Mouse (Mus musculus): ENCODE measurements at regions not wholly inside any gene's neighbourhood (a gene's known extent, or its start where the extent isn't known, plus 50 kb on each side); places are given as distances from the start of the nearest gene placed in this dataset.
"Not testable (repeated sequence)": the region's sequence is repeated elsewhere in the genome, so short reads cannot be mapped to it uniquely, and the experiment has no call there.

DNA sequence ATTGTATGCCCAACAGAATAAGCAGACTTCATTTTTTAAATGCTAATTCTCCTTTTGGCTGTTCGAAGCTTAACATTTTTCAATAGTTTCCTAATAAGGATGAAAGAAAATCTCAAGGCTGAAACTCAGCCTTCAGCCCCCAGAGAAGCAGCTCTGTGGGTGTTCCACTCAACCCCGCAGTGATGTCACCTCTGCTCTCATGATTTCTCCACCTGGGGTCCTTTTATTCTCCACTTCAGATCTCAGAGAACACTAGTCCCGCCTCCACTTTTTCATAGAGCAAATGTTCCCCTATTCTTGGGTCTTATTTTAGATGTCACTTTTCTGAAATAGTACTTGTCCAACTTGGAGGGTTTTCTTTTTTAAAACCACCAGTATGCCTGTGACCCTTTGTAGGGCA lies 567.3 kb downstream of the Cntn3 start:
- DNase-seq (ENCODE audit: low spot score in 2 of 2) = peak in 1 of 2 experiments; percentile 11

DNA sequence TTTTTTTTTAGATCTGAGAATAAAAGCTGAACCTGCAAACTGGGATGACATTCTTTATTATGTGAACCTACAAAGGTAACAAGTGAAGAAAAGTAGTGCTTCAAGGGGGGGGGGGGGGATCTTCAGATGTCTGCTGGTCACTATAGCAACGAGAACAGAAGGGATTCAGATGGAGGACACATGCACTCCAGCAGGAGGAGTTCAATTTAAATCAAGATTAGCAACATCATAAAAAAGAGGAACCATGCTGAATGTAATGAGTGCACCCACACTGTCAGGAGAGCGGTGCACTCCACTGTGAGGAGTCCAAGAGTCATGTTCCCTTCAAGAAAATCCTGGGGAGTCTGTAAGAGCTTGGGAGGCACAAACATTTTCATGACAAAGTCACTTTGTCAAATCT lies 574.7 kb downstream of the Cntn3 start:
- DNase-seq (ENCODE audit: low spot score in 2 of 2) = peak; percentile 10 to 11

DNA sequence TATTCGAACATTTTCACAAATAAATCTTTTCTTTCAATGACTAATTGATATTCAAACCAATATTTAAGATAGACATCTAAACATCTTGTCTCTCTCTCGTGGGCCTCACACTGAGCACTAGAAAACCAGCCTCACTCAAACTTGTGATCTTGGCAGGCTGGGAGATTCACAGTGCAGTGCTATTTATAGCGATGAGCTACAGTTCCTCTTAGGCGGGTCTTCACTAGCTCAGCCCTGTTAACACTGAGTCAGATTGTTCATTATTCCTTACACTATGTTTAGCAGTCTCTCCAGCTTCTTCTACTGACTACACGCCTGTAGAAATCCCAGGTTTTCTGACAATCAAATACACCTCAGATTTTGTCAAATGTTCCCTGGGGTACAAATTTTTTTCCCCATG lies 575.3 kb downstream of the Cntn3 start:
- DNase-seq (ENCODE audit: low spot score in 2 of 2) = peak; percentile 6 to 13

DNA sequence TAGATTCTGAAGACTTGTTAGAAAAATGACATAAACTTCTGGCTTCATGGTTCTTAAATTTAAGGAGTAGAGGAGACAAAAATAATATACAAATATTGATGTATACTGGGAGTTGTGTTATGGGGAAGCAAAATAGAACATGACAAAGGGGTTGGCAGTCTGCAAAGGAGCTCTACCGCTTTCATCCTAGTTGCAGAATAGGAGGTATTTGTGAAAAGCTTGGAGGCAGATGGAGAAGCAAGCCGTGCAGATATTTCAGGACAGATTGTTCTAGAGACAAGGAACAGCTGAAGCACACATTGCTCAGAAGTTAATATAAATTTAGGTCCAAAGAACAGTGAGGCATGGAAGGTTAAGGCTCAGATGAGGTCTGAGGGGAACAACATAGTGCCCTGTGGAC lies 580.1 kb downstream of the Cntn3 start:
- peak; percentile 5 to 36 for DNase-seq (ENCODE audit: low spot score in 2 of 2)

DNA sequence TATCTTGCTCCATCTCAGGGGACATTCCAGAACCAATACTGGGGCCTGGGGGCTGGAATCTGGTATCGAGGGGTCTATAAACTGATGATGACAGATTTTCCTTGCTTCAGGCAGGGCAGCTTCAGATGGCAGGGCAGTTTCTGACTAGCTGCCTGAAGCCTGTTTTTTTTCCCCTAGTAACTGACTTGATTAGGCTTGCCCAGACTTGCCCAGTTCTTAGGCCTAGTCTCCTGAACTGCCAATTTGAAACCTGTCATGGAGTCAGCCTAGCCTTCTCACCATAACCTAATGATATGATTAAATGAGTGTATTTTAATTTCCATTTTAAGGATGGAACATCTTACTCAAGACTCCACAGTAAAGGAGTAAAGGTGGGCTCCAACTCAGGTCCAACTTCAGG lies 591.2 kb downstream of the Cntn3 start:
- no peak for DNase-seq (ENCODE audit: low spot score in 2 of 2)

DNA sequence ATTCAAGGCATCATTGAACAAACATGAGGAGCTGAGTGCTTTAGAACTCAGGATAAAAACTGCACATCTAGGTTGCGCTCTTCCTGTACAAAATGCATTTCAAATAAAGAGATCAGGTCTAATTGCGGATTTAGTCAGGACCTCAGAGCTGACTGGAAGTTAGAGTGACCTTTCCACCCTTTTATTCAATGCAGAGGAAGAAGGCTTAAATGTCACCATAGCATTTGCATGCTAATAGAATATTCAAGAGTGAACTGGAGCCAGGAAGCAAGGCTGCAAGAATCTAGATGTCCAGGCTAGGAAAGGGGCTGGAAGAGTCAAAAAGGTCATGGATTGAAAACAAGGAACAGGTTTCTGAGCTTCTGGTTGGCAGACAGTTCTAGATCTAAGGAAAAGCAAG lies 593.7 kb downstream of the Cntn3 start:
- no peak for DNase-seq (ENCODE audit: low spot score in 2 of 2)

DNA sequence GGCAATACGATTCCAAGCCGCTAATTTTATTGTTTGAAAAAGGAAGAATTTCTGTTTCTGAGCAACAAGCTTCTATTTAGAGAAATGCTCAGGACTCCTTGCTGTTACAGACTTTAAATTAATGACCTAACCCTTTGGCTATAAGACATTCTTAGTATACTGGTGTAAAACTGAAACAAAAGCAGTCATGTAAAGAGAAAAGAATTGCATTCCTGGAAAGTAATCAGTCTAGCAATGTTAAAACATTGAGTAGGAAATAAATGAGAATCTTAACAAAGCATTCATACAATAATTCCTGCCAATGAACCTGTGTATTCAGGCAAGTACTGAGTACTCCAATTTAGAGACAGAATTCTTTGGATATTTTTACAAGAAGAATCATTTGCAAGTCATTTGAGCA lies 587.2 kb upstream of the Pdzrn3 start:
- DNase-seq (ENCODE audit: low spot score in 2 of 2) = no peak

DNA sequence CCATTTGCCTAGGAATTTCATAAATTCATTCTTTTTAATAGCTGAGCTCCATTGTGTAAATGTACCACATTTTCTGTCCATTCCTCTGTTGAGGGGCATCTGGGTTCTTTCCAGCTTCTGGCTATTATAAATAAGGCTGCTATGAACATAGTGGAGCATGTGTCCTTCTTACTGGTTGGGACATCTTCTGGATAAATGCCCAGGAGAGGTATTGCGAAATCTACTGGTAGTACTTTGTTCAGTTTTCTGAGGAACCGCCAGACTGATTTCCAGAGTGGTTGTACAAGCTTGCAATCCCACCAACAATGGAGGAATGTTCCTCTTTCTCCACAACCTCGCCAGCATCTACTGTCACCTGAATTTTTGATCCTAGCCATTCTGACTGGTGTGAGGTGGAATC lies 583.8 kb upstream of the Pdzrn3 start:
- DNase-seq (ENCODE audit: low spot score in 2 of 2) = not testable (repeated sequence)

DNA sequence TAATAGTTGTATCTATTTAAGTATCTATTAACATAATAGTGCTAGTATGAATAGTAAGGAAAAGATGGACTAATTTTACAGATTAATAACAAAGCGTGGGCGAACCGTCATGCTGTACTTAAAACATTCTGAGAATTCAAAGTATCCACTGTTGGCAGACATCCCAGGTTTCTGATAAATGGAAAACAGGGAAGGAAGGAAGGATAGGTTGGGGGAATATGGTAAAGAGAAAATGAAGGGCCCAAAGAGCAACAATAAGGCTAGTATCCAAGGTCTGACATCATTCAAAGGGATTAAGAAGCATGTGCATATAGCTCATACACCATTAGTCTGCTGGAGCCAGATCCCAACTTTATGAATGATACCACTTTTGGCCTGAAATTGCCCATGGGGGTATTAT lies 572.0 kb upstream of the Pdzrn3 start:
- DNase-seq (ENCODE audit: low spot score in 2 of 2) = no peak

DNA sequence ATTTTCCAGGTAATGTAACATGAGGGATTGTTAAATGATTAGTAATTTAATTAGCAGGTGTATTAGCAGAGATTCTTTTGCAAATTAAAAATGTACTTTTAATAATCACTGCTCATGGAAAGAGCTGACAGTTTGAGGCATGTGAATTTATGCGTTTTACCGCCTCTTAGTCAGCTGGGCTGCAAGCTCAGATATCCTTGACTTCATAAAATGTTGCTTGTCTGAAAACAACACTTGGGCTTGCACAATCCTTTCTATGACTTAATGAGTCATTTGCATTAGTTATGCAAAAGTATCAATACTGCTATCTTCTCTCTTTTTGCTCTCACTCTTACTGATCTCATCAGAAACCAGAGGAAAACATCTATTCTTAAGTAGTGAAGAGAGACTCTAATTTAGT lies 571.3 kb upstream of the Pdzrn3 start:
- DNase-seq (ENCODE audit: low spot score in 2 of 2) = no peak

DNA sequence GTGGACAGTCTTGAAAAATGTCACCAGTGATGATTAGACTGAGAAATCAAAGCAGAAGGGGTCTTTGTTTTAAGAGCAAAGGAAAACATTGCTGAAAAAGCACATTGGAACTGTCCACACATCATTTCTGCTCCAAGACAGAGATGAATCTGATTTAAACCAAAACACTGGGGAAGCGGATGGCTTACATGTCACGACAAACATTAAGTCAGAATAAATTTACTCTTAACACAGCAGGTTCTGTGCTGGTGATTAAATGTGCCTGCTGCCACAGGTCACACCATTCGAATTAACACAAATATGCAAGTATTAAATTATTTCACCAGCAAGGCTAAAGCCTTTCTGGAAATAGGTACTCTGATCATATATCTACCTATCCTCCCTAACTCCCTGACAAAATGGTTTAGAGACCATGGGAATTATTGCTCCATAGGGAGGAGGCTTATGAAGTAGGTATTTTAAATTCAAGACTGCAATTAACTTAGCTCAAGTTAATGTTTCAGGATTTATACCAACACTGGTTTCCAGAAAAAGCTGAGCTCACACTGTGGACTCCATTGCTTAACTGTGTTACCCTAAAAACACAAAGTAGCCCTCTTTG lies 562.7 kb upstream of the Pdzrn3 start:
- no peak for DNase-seq (ENCODE audit: low spot score in 2 of 2)

DNA sequence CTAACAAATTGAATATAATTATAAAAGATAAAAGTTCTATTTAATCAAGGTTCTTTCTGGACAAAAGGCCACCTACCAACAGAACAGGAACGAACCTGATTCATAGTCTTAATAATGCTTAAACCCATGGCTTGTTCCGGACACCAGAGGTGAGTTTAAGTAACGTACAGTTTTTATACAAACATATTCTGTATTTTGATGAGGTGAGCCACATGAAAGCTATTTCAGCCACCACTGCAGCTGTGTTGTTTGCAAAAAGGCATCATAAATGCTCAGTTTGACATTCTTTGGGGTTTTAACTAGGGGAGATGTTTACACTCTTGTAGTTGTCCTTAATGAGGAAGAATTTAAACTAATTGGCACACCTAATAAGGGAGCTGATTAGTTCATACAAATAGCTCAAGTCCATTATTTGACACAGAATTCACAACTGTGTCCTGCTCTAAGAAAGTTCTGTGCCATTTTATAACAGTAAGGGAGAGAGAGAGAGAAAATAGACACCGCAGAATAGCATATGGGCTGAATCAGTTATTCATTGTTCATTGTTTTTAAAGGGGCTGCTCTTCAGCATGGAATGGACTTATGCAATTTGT lies 560.8 kb upstream of the Pdzrn3 start:
- no peak for DNase-seq (ENCODE audit: low spot score in 2 of 2)

DNA sequence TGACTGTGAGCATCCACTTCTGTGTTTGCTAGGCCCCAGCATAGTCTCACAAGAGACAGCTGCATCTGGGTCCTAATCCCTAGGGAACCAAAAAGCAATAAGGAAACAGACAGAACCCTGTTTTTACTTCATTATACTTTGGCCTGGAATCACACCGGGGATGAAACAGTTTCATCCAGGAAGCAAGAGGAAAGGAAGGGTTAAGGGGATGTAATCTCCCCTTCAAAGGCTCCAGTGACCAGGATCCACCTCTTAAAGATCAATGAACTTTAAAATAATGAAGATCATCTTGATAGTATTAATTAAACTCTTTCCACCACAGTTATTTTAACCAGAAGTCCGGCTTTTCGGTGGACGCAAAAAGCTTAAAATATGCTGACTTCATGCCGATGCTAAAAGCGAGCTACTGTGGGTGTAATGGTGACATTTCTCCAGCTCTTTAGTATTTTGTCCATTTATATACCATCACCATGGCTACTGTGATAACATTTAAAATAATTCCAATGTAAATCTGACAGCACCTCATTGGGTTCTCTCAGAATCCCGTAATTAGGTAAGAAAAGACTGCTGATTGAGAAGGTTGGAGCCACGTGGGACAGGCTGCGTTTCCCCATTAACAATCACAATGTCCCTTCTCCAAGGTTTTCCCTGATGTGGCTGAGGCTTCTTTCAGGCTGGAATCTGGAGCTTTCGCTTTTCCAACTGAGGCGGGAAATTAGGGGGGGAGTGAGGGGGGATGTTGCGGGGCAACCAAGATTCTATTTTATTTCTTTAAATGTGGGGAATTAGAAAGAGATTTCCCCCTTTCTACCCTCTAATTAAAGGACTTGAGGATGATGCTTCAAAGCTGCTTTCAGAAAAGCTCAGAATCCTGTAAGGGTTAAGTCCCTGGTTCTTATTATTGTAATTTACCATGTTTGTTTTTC lies 560.0 kb upstream of the Pdzrn3 start:
- peak; percentile 21 to 28 for DNase-seq (ENCODE audit: low spot score in 2 of 2)

DNA sequence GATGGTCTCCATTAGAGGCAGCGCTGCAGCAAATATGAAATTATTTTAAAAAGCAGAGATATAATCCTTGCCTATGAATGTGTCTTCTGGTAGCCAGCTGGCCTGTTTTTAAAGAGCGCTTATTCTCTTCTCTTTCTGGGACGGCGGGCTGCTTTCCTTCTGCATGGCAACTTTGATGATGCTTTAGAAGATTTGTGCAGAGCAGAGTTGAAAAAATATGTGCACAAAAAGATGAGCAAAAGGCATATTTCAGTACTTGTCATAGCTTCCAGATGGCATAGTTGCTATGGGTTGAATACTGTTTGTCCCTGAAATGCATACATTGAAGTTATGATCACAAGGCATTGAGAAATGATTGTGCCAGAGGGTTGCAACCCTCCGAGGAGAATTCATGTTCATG lies 554.1 kb upstream of the Pdzrn3 start:
- no peak for DNase-seq (ENCODE audit: low spot score in 2 of 2)

DNA sequence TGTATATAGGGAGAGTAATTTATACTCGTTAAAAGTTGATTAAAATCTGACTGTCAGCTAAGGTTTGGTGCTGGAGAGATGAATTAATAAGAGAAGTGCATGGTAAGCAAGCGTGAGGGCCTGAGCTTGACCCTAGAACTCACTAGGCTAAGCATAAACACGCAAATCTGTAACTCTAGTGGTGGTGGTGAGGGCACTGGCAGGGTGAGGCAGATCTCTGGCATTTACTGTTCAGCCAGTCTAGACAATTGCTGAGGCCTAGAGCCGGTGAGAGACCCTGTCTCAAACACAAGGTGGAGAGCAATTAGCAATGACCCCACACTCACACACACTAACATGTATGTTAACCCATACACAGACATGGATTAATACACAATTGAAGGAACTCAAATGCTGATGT lies 544.0 kb upstream of the Pdzrn3 start:
- no peak for DNase-seq (ENCODE audit: low spot score in 2 of 2)

DNA sequence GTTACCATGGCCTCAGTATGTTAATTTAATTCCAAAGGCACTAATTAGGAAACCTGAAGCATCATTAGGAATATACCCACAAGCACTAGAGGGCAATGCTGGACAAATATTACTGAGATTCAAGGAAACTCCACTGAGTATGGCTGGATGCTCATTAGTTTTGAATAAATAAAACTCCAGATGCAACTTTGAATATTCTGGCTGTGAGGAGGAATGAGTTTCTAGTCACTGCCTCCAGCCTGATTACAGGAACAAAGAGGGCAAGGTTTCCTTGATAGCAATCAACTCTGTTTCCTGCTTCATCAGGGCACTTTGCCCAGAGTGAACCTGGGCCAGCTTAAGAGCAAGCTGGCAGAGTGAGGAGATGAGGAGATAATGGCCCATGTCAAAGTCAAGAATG lies 543.5 kb upstream of the Pdzrn3 start:
- no peak for DNase-seq (ENCODE audit: low spot score in 2 of 2)

DNA sequence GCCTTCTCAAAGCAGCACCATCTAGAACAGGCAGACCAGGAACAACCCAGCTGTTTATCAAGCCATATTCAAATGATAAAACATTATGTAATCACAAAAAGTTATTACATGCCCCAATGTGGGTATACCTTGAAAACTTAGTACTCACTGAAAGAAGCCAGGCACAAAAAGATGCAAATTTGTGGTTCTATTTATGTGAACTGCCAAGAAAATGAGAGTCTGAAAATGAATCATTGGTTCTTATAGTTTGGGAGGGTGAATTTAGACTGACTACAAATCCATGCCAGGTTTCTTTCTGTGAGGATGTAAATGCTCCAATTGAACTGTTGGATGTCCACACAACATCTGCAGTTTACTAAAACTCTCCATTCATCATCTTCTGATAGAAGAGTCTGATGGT lies 541.2 kb upstream of the Pdzrn3 start:
- no peak for DNase-seq (ENCODE audit: low spot score in 2 of 2)

DNA sequence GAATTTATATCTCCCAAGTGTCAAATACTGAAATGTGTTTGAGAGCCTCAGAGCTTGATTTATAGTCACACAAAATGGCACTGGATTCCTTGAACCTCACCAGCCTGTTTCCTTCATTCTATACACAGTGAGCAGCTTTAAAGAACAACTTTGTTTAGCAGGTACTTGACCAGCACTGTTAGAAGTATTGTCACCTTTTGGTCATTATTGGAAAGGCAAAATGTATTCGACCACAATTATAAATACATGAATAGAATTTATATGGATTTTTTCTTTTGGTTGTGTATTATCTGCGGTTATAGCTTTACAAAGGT lies 527.3 kb upstream of the Pdzrn3 start:
- no peak for DNase-seq (ENCODE audit: low spot score in 2 of 2)

DNA sequence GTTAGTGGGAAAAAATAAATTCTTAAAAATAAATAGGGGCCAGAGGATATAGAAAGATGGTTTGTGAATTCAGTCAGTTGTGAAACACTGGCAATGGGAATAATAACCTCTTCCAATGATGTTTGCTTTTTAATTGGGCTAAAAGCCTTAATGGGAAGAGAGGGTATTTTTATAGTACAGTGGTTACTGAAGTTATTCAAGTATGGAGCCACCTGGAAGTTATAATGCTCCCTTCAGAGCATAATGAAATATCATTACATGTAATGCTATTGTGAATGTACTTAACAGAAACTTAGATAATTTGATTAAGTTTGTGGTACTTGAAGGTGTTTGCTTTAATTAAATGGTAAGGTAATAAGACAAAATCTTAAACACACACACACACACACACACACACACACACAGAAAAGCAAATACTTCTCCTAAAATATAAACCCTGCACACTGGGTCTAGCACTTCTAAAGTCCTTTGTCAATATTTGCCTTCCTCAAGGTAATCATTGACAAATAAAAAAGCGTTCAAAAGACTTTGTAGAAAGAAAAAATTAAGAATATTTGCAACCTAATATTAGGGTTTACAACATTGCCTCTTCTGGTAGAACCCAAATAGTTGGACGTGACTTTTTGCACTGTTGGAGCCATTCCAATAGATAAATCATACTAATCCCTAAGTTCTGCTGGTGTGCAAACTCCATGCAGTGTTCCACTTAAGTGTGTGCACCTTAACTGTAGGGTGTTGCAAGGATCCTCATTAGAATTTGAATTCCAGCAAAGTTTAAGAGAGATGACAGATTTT lies 526.7 kb upstream of the Pdzrn3 start:
- no peak for DNase-seq (ENCODE audit: low spot score in 2 of 2)

DNA sequence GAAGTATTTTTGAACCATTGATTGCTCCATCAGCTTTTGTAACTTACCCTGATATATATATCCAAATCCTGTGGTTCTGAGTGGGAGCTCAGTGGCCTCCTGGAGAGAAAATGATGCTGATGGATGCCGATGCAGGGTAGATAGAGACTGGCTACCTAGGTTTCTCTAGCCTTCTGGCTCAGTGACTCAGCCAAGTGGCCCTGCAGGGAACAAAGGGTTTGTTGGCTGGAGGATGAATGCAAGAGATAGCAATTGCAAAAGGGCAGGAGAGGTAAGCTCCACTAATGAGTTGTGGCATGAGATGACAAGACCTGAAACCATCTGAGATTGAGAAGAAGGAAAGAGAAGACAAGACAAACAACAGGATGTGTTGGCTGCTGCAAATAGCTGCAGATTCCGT lies 524.6 kb upstream of the Pdzrn3 start:
- DNase-seq (ENCODE audit: low spot score in 2 of 2) = no peak

DNA sequence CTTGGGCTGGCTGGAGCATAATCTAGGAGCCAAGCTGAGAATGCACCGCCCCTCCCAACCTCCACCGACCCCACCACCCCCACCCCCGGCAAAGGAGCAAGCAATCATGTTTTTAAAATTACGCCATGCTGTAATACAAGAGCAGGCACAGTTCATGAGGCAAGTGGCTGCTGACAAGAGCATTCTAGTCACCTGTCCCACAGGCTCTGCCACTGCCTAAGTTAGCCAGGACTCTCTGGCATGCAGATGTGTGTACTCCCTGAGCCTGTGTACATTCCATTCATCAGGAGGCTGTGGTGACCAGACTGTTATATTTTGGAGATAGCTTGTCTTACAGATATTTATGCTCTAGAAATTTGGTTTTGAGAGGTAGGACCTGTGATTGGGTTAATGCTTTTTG lies 520.8 kb upstream of the Pdzrn3 start:
- no peak for DNase-seq (ENCODE audit: low spot score in 2 of 2)

DNA sequence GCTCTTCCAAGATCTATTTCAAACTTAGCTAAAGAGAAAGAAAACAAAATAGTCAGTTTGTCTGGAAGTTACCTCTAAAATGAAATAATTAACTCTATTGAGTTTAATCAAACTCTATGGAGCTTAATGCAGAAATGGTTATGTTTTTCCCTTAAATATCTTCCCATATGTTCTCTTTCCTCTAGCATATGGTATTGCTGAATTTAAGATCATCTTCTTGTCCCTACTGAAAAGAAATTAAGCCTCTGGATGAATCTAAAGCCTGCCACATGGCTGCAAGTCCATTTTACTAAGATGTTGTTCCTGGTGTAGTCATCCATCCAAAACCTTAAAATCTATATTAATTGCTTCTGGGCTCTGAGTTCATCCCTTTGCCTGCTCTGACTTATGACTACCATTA lies 513.0 kb upstream of the Pdzrn3 start:
- no peak for DNase-seq (ENCODE audit: low spot score in 2 of 2)

All from right cerebral cortex, adult 2 months (tissue).